Mouse (Mus musculus) lung, embryonic 16.5 days (tissue): ENCODE data around the gene Dazap1. TPM values are rescaled to one million over a fixed set of nuclear protein-coding genes. Genes with fewer than 3 reads are reported as not detected.

Source experiments
- ATAC-seq: fragments of 200-750 bp; cut with Nextera tagmentation; 2 replicates; pipeline ENCODE4 v1.8.0; 2017; ENCODE audit warnings: low read depth, mild to moderate bottlenecking, moderate library complexity
- H3K27ac ChIP-seq: fragments of 300-500 bp; sonication (generic); 2 replicates; pipeline ENCODE4 v1.5.1; 2014; ENCODE audit warnings: mild to moderate bottlenecking, control low read depth, low read length
- H3K27me3 ChIP-seq: fragments of 300-500 bp; sonication (generic); 2 replicates; pipeline ENCODE4 v1.6.1; 2014; ENCODE audit warnings: low read depth, low read length, mixed read lengths; ENCODE audit not compliant: control insufficient read depth, insufficient read depth
- H3K36me3 ChIP-seq: fragments of 300-500 bp; sonication (generic); 2 replicates; pipeline ENCODE4 v1.6.1; 2014; ENCODE audit warnings: low read length; ENCODE audit not compliant: control insufficient read depth, insufficient read depth
- H3K4me1 ChIP-seq: fragments of 300-500 bp; sonication (generic); replicated peaks from 2 replicates; pipeline ENCODE4 v1.6.1; 2014; ENCODE audit warnings: low read length, mixed read lengths; ENCODE audit not compliant: control insufficient read depth, insufficient read depth
- H3K4me2 ChIP-seq: fragments of 300-500 bp; sonication (generic); 2 replicates; pipeline ENCODE4 v1.6.1; 2014; ENCODE audit warnings: low read depth, low read length, control low read depth
- H3K4me3 ChIP-seq: fragments of 300-500 bp; sonication (generic); 2 replicates; pipeline ENCODE4 v1.5.1; 2014; ENCODE audit warnings: mild to moderate bottlenecking, low read length, control low read depth
- H3K9ac ChIP-seq: fragments of 300-500 bp; sonication (generic); 2 replicates; pipeline ENCODE4 v1.6.1; 2014; ENCODE audit warnings: low read length, control low read depth
- H3K9me3 ChIP-seq: fragments of 300-500 bp; sonication (generic); 2 replicates; pipeline ENCODE4 v1.6.1; 2016; ENCODE audit warnings: low read length; ENCODE audit not compliant: control insufficient read depth
- WGBS: fragments of 180-500 bp; shearing (Covaris S2); extraction: QIAGEN DNeasy Blood & Tissue Kit; methylation state at CpG from one replicate; pipeline ENCODE4 v1.1.7; 2014; 5-methylcytosine and 5-hydroxymethylcytosine counted together
- polyA plus RNA-seq: library from polyadenylated mRNA; unstranded; fragments of >200 nt; fragmentation: Nextera tagmentation; extraction: Ambion mirVana; gene quantifications from 2 replicates; pipeline ENCODE4 v1.2.1, GENCODE M21; 2015

Gene Dazap1
- polyA plus RNA-seq, 1 experiment from 2014 or later, result 50.6 TPM

- Histone ChIP-seq H3K9ac (no peak overlapping the region), H3K27me3 (no peaks in the 10 kb centered on the region), H3K27ac (no peak overlapping the region), H3K4me2 (no peak overlapping the region), H3K4me3 (no peak overlapping the region), H3K9me3 (no peaks in the 10 kb centered on the region), H3K4me1 (peaks cover 6% of the 10 kb centered on the region), H3K36me3 (peaks cover 59% of the 10 kb centered on the region)
- WGBS, result 83% methylated on average over 4 of the region's 5 CpGs
- ATAC-seq, result no peak
Observed at GRCm38 (mm10) chr10:80276238-80276637, 15.0 kb downstream of the Dazap1 start.

DNA sequence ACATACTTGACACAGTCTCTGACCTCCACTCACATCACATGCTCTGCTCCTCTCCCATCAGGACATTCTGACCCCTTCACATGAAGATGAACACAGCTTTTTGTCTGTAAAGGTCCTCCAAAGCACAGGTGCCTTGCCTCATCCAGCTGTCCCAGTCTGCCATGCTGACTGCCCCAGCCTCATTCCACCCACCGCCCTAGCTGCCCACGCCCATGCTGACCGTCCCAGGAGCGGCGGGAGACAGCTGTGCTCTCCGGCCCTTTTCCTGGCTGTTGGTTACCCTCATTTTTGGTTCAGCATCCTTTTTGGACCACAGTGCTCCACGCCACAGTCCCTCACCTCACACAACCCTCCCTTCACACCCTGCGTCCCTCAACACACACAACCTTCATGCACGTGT is 17.1 kb downstream of the Dazap1 start:
- ATAC-seq, result no peak
- Histone ChIP-seq H3K27ac (no peak overlapping the region), H3K4me2 (no peak overlapping the region), H3K27me3 (no peaks in the 10 kb centered on the region), H3K4me3 (no peak overlapping the region), H3K4me1 (peaks cover 16% of the 10 kb centered on the region), H3K36me3 (peaks cover 59% of the 10 kb centered on the region), H3K9me3 (no peaks in the 10 kb centered on the region), H3K9ac (no peak overlapping the region)
- 88% methylated on average over 9 of the region's 9 CpGs for WGBS

DNA sequence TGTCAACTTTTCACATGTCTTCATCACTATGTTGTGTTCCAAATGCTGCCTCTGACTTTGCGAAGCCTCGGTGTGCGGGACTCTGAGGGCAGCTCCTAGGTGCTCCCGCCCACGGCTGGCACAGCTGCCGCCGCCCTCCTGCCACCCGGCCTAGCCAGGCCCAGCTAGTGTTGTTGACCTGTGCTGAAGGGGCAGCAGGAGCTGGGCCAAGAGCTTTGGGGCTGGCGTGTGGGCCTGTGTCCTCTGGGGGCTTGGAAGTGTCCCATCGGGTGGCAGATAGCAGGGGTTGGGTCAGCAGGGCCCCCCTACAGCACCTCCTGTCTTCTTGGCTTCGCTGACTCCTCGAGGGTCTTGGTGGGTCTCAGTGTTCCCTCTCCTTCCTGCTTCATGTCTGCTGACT is 18.0 kb downstream of the Dazap1 start:
- 88% methylated on average over 12 of the region's 12 CpGs for WGBS
- H3K4me3 ChIP-seq, result no peak overlapping the region
- no peaks in the 10 kb centered on the region for H3K27me3 ChIP-seq
- H3K36me3 ChIP-seq, result peaks cover 59% of the 10 kb centered on the region
- ATAC-seq, result no peak
- H3K9me3 ChIP-seq, result no peaks in the 10 kb centered on the region
- H3K4me1 ChIP-seq, result peaks cover 16% of the 10 kb centered on the region
- no peak overlapping the region for H3K4me2 ChIP-seq
- no peak overlapping the region for H3K9ac ChIP-seq
- no peak overlapping the region for H3K27ac ChIP-seq

DNA sequence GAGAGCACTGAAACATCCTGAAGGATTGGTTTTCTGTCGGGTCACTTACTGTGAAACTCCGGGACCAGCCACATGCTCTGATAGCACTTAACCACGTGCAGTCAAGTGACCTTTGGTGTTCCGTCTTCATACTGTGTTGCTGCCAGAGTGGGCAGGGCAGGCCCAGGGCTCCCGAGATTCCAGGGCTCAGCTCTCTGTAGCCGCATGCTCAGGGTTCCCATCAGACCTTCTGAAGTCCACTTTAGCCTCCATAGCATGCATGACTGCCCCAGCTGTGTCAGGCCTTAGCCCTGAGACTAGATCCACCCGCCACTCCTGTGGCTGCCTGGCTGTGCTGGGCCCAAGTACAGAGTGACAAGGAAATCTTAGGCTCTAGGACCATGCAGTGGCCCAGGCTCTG is 20.0 kb downstream of the Dazap1 start:
- H3K4me3 ChIP-seq, result no peak overlapping the region
- no peak for ATAC-seq
- peak overlapping the region; percentile 95 for H3K27ac ChIP-seq
- H3K9ac ChIP-seq, result peak overlapping the region; percentile 16; the same call in 1 of the 2 replicates
- H3K27me3 ChIP-seq, result no peaks in the 10 kb centered on the region
- H3K4me1 ChIP-seq, result peaks cover 16% of the 10 kb centered on the region
- peak overlapping the region; percentile 29; the same call in 1 of the 2 replicates for H3K4me2 ChIP-seq
- 65% methylated on average over 7 of the region's 7 CpGs for WGBS
- H3K36me3 ChIP-seq, result peaks cover 67% of the 10 kb centered on the region
- no peaks in the 10 kb centered on the region for H3K9me3 ChIP-seq

DNA sequence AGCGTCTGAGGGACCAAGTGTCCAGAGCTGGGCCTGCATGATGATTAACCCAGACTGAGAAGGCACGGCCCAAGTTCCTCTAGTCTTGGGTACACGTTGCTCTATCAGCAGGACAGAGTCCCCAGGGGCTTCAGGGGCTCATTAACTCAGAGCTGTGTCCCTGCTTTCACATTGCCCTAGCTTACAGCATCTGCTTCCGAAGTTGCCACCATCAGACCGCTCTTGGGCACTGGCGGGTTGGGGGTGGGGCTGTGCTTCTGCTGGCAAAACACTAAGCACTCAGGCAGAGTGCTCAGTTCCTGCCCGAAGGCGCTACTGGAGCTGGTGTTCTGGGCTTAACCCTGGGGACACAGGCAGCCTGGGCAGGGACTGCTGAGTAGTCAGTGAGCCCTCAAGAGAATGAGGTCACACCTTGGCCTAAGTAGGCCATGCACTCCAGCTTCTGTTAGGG is 20.7 kb downstream of the Dazap1 start:
- peaks cover 67% of the 10 kb centered on the region for H3K36me3 ChIP-seq
- no peaks in the 10 kb centered on the region for H3K27me3 ChIP-seq
- H3K9me3 ChIP-seq, result no peaks in the 10 kb centered on the region
- H3K27ac ChIP-seq, result peak overlapping the region; percentile 95
- H3K4me3 ChIP-seq, result no peak overlapping the region
- WGBS, result 57% methylated on average over 8 of the region's 8 CpGs
- H3K4me1 ChIP-seq, result peaks cover 16% of the 10 kb centered on the region
- H3K4me2 ChIP-seq, result peak overlapping the region; percentile 29; the same call in 1 of the 2 replicates
- H3K9ac ChIP-seq, result peak overlapping the region; percentile 40; the same call in 1 of the 2 replicates
- peak; percentile 66 for ATAC-seq

DNA sequence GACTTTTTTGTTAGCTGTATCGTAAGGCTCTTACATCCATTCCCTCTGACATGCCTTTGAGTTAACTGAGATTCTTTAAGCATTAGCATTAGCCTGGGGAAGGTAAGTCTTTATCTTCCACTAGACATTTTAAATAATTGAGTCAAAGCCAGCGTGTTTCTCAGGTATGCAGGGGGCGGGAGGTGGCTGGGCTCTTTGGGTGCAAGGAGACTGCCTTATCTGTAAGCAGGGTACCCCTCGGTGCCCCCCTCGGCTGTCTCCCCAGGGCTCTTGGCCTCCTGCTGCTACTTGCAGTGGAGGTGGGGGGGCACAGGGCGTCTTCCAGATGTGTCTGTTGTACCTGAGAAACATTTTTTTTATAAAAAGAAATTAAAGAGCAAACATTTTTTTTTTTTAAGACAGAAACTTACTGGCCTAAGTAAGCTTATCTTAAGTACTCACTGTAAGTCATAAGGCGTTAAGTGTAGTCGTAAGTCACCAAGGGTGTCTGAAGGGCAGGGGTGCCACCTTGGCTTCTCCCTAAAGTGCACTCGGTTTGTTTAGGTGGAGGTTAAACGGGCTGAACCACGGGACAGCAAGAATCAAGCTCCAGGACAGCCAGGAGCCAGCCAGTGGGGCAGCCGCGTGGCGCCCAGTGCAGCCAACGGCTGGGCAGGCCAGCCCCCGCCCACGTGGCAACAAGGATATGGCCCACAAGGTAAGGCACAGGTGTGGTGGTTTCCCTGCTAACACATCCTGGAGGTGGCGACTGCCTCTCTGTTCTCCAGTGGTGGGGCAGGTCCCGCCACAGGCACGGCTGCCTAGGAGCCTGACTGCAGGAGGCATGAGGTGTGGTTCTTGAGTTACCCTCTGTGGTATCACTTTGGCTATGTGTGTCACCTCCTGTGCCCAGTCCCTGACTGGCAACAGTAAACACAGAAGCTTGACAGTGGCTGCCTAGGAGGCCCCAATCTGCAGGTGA is 21.5 kb downstream of the Dazap1 start:
- peaks cover 16% of the 10 kb centered on the region for H3K4me1 ChIP-seq
- no peaks in the 10 kb centered on the region for H3K27me3 ChIP-seq
- no peaks in the 10 kb centered on the region for H3K9me3 ChIP-seq
- H3K4me2 ChIP-seq, result no peak overlapping the region
- peak; percentile 66 for ATAC-seq
- 68% methylated on average over 20 of the region's 20 CpGs for WGBS
- H3K36me3 ChIP-seq, result peaks cover 64% of the 10 kb centered on the region
- no peak overlapping the region for H3K4me3 ChIP-seq
- H3K9ac ChIP-seq, result 0 out of 2 replicates have a peak overlapping the region, but pooled peaks have one; percentile 40
- peak overlapping the region; percentile 95 for H3K27ac ChIP-seq

GRCm38 (mm10) chr10:80285222-80286070 is 24.2 kb downstream of the Dazap1 start:
- H3K9me3 ChIP-seq, result no peaks in the 10 kb centered on the region
- ATAC-seq, result no peak
- H3K4me3 ChIP-seq, result no peak overlapping the region
- H3K9ac ChIP-seq, result no peak overlapping the region
- H3K27ac ChIP-seq, result no peak overlapping the region
- H3K4me2 ChIP-seq, result no peak overlapping the region
- peaks cover 45% of the 10 kb centered on the region for H3K36me3 ChIP-seq
- H3K4me1 ChIP-seq, result peaks cover 16% of the 10 kb centered on the region
- H3K27me3 ChIP-seq, result no peaks in the 10 kb centered on the region
- 74% methylated on average over 15 of the region's 15 CpGs for WGBS

GRCm38 (mm10) chr10:80288097-80288496 is 26.8 kb downstream of the Dazap1 start:
- Histone ChIP-seq H3K4me2 (no peak overlapping the region), H3K27ac (no peak overlapping the region), H3K27me3 (no peaks in the 10 kb centered on the region), H3K9me3 (no peaks in the 10 kb centered on the region), H3K36me3 (peaks cover 33% of the 10 kb centered on the region), H3K4me1 (peaks cover 3% of the 10 kb centered on the region; the same call in 1 of the 2 replicates), H3K9ac (no peak overlapping the region), H3K4me3 (no peak overlapping the region)
- WGBS, result 89% methylated on average over 12 of the region's 12 CpGs
- no peak for ATAC-seq

DNA sequence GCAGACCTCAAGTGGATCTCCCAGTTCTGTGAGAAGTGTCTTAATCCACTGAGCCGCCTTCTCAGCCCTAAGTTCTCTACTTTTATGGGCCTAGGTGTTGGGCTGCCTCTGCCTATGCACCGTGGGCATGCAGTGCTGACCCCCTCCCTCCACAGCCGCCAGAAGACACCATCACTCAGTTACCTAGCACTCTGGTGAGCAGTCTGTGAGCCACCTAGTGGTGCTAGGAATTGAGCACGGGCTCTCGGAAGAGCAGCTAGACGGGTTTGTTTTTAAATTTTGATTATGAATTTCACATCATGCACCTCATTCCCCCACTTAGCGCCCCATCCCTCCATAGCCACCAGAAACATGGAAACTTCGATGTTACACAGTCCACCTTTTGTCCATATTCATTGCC is 27.4 kb downstream of the Dazap1 start:
- H3K27ac ChIP-seq, result no peak overlapping the region
- no peak overlapping the region for H3K4me3 ChIP-seq
- H3K36me3 ChIP-seq, result peaks cover 33% of the 10 kb centered on the region
- H3K27me3 ChIP-seq, result no peaks in the 10 kb centered on the region
- peaks cover 7% of the 10 kb centered on the region; the same call in 1 of the 2 replicates for H3K4me1 ChIP-seq
- no peak overlapping the region for H3K9ac ChIP-seq
- H3K9me3 ChIP-seq, result no peaks in the 10 kb centered on the region
- no peak for ATAC-seq
- WGBS, result 68% methylated on average over 8 of the region's 8 CpGs
- H3K4me2 ChIP-seq, result no peak overlapping the region
